Mouse (Mus musculus) MEL (cell line): ENCODE measurements at regions not wholly inside any gene's neighbourhood (a gene's known extent, or its start where the extent isn't known, plus 50 kb on each side); places are given as distances from the start of the nearest gene placed in this dataset.

Experiments used
- DNase-seq: peaks from one replicate; pipeline ENCODE4 v3.0.0; 2011; ENCODE audit warnings: low read depth, low spot score
- H3K27ac ChIP-seq: 2 replicates; pipeline ENCODE4 v1.5.1; 2012; ENCODE audit warnings: low read depth, mild to moderate bottlenecking, control low read depth, low read length, moderate library complexity; ENCODE audit not compliant: control insufficient read depth
- H3K27me3 ChIP-seq, 2 experiments: fragments of 150-350 bp in 1 of 2; sonication (generic) in 1 of 2; 2 replicates each; pipeline ENCODE4 v1.6.1; 2012; ENCODE audit warnings: low read length in 2 of 2, mild to moderate bottlenecking in 2 of 2, improper control_type of control experiment in 1 of 2, moderate library complexity in 1 of 2; ENCODE audit not compliant: insufficient read depth in 2 of 2, control insufficient read depth in 1 of 2
- H3K36me3 ChIP-seq, 2 experiments: 2 replicates each; pipeline ENCODE4 v1.6.1; 2012 to 2014; ENCODE audit warnings: low read length in 2 of 2, improper control_type of control experiment in 1 of 2, inconsistent platforms in 1 of 2, mild to moderate bottlenecking in 1 of 2; ENCODE audit not compliant: insufficient read depth in 2 of 2, control insufficient read depth in 1 of 2
- H3K4me1 ChIP-seq, 2 experiments: fragments of 150-350 bp in 1 of 2; sonication (generic) in 1 of 2; 2 replicates each; pipeline ENCODE4 v1.6.1; 2012; ENCODE audit warnings: low read length in 2 of 2, improper control_type of control experiment in 1 of 2, mild to moderate bottlenecking in 1 of 2; ENCODE audit not compliant: insufficient read depth in 2 of 2, control insufficient read depth in 1 of 2
- H3K4me3 ChIP-seq, 2 experiments: fragments of 150-350 bp in 1 of 2; sonication (generic) in 1 of 2; 2 replicates each; pipeline ENCODE4 v1.5.1; 2012; ENCODE audit warnings: low read depth in 2 of 2, low read length in 2 of 2, mild to moderate bottlenecking in 2 of 2, moderate library complexity in 2 of 2, control low read depth in 1 of 2, improper control_type of control experiment in 1 of 2; ENCODE audit not compliant: control insufficient read depth in 1 of 2, insufficient read depth in 1 of 2
- H3K79me2 ChIP-seq: 2 replicates; pipeline ENCODE4 v1.6.1; 2012; ENCODE audit warnings: mild to moderate bottlenecking, low read length, moderate library complexity; ENCODE audit not compliant: control insufficient read depth, poor library complexity, insufficient read depth
- H3K9ac ChIP-seq: 2 replicates; pipeline ENCODE4 v1.6.1; 2012; ENCODE audit warnings: low read depth, mild to moderate bottlenecking, control low read depth, low read length, moderate library complexity; ENCODE audit not compliant: control insufficient read depth, poor library complexity, severe bottlenecking
- H3K9me3 ChIP-seq: fragments of 150-350 bp; sonication (generic); replicated peaks from 2 replicates; pipeline ENCODE4 v1.6.1; 2012; ENCODE audit warnings: mild to moderate bottlenecking, low read length, improper control_type of control experiment, moderate library complexity; ENCODE audit not compliant: insufficient read depth
- CHD1 ChIP-seq: IDR thresholded peaks from 2 replicates; pipeline ENCODE4 v1.6.1; 2012; ENCODE audit warnings: low read depth, mild to moderate bottlenecking, inconsistent platforms, low read length, improper control_type of control experiment
- EP300 ChIP-seq, 2 experiments: IDR thresholded peaks; 2 replicates each; pipeline ENCODE4 v1.6.1; 2011; ENCODE audit warnings: improper control_type of control experiment in 2 of 2, low read length in 2 of 2, low read depth in 1 of 2, mild to moderate bottlenecking in 1 of 2
- ETS1 ChIP-seq: IDR thresholded peaks from 2 replicates; pipeline ENCODE4 v1.6.1; 2012; ENCODE audit warnings: low read depth, mild to moderate bottlenecking, inconsistent platforms, low read length, improper control_type of control experiment, moderate library complexity
- GABPA ChIP-seq: IDR thresholded peaks from 2 replicates; pipeline ENCODE4 v1.6.1; 2012; ENCODE audit warnings: low read depth, mild to moderate bottlenecking, inconsistent platforms, low read length, improper control_type of control experiment, moderate library complexity
- GATA1 ChIP-seq: IDR thresholded peaks from 2 replicates; pipeline ENCODE4 v1.6.1; 2011; ENCODE audit warnings: low read depth, low read length, improper control_type of control experiment
- HCFC1 ChIP-seq: IDR thresholded peaks from 2 replicates; pipeline ENCODE4 v1.6.1; 2012; ENCODE audit warnings: low read depth, mild to moderate bottlenecking, inconsistent platforms, low read length, improper control_type of control experiment, moderate library complexity
- JUND ChIP-seq: IDR thresholded peaks from 2 replicates; pipeline ENCODE4 v1.6.1; 2011; ENCODE audit warnings: low read depth, mild to moderate bottlenecking, improper control_type of control experiment, low read length
- MAX ChIP-seq: IDR thresholded peaks from 2 replicates; pipeline ENCODE4 v1.6.1; 2011; ENCODE audit warnings: low read length, improper control_type of control experiment
- MXI1 ChIP-seq: IDR thresholded peaks from 2 replicates; pipeline ENCODE4 v1.6.1; 2011; ENCODE audit warnings: mild to moderate bottlenecking, low read depth, low read length, improper control_type of control experiment
- MYB ChIP-seq: IDR thresholded peaks from 2 replicates; pipeline ENCODE4 v1.6.1; 2011; ENCODE audit warnings: mild to moderate bottlenecking, low read depth, low read length, improper control_type of control experiment
- MYC ChIP-seq: IDR thresholded peaks from 2 replicates; pipeline ENCODE4 v1.6.1; 2011; ENCODE audit warnings: low read depth, mild to moderate bottlenecking, low read length, improper control_type of control experiment, moderate library complexity
- NRF1 ChIP-seq: IDR thresholded peaks from 2 replicates; pipeline ENCODE4 v1.6.1; 2014; ENCODE audit warnings: low read depth, mild to moderate bottlenecking, inconsistent platforms, low read length, improper control_type of control experiment, moderate library complexity; ENCODE audit not compliant: poor library complexity, insufficient read depth, severe bottlenecking
- SIN3A ChIP-seq: IDR thresholded peaks from 2 replicates; pipeline ENCODE4 v1.6.1; 2012; ENCODE audit warnings: low read length, improper control_type of control experiment, inconsistent platforms
- USF1 ChIP-seq: IDR thresholded peaks from 2 replicates; pipeline ENCODE4 v1.6.1; 2014; ENCODE audit warnings: low read depth, mild to moderate bottlenecking, inconsistent platforms, low read length, improper control_type of control experiment, moderate library complexity

DNA sequence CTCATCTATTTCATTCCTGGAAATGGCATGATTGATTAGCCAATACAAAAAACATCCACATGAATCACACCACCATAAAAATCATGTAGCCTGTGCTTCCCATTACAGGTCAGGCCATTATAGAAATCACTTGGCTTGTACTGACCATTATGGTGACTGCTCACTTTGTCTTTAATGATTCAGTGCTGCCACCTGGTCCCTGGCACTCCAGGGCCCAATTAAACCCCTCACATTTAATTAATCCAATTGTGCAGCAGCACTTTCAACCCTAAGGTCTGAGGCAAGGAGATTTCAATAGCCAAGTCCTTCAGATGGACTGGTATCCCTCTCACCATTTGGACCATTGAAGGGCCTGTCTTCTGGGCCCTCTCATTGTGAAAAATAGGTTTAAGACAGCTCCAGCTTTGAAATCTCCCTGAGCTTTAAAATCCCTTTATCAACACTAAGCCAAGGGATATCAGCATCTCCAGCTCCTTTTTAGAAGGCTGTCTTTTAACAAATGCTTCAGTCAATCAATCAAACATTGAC lies 531.6 kb upstream of the Sema6d start:
- Histone ChIP-seq H3K27ac (no peak overlapping the region), H3K4me1 (no peaks in the 10 kb centered on the region), H3K36me3 (no peaks in the 10 kb centered on the region), H3K4me3 (no peak overlapping the region), H3K27me3 (no peaks in the 10 kb centered on the region), H3K79me2 (no peaks in the 10 kb centered on the region), H3K9me3 (no peaks in the 10 kb centered on the region), H3K9ac (no peak overlapping the region)
- no peak for DNase-seq
- TF ChIP-seq EP300 (IDR thresholded peaks at IDR 0.05; ENCODE audit: low read depth in 1 of 2, low read length in 2 of 2) (no peak), JUND (no peak), MYB (no peak), MXI1 (no peak), USF1 (no peak), HCFC1 (no peak), ETS1 (no peak), GABPA (no peak), MAX (no peak), SIN3A (no peak), NRF1 (no peak), MYC (no peak), CHD1 (no peak), GATA1 (no peak)
- TF ChIP-seq, all 39 proteins: peak for 0
